Mouse (Mus musculus): Measurements from ENCODE around the gene Nkain4. TPM values are rescaled to one million over a fixed set of nuclear protein-coding genes. Genes with fewer than 3 reads are reported as not detected.

Nkain4 gene
- polyA plus RNA-seq (2012; rRNA removed) = 0.67 and 1.0 TPM in 2 replicates

DNA sequence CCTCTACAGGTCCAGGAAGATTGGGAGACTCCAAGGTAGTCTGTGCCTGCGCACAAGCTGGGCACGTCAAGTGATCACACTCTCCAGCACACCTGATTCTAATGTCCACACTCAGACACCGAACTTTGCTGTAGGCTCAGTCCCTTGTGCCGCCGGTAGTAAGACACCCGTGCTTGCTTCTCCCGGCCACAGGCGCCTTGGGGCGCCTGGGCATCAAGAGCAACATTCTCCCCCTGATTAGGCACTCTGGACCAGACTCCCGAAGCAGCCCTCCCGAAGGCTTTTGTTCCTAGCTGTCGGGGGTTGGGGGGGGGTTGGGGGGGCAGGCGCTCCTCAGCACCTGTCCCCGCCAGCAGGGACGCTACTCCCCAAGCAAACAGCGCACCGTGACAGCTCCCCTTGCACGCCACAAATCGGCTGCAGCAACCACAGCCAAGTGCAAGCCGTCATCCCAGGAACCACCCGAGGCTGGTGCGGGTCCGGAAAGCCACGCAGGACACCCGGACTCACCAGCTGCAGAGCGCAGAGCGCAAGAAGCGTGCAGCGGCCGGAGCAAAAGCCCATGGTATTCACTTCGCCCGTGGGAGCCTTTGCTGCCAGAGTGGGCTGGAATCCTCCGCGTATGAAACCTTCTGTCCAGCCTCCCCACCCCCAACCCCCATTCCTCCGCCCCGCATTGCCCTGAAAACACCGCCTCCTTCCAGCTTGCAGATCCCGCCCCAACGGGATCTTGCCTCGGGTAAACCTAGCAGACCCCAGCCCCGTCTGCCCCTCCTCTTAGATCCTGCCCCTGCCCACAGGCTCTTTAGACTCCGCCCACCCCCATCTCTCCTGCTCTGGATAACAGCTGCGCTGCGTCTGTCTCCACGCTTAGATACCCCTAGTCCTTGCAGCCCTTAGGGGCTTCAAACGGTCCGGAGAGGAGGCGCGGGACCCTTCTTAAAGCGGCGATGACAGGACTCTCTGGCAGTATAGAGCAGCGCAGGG lies at the start of gene Nkain4:
Gene Nkain4 (minus strand): TSS at position 639 of the 987 bp plus-strand sequence.

DNA sequence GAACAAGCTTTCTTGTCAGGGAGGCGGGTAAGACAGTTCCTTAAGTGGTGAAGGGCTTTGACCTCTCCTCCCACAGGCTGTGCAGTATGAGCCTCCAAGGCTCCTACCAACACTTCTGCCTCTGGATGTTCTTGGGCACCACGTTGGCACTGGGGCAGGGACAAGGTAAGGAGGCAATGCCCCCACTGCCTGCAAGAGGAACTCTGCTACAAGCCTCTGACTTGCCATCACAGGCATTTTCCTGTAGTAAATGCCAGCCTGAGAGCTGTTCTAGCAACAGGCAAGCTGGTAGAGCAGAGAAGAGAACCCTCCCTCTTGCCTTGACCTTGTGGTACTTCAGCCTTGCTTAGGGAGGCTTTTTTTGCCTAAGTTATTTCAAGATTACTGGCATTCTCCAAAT lies 31.9 kb upstream of the Nkain4 start, which contains the start of gene Col20a1:
Gene Col20a1 (plus strand): TSS at position 87 of the 400 bp plus-strand sequence.

DNA sequence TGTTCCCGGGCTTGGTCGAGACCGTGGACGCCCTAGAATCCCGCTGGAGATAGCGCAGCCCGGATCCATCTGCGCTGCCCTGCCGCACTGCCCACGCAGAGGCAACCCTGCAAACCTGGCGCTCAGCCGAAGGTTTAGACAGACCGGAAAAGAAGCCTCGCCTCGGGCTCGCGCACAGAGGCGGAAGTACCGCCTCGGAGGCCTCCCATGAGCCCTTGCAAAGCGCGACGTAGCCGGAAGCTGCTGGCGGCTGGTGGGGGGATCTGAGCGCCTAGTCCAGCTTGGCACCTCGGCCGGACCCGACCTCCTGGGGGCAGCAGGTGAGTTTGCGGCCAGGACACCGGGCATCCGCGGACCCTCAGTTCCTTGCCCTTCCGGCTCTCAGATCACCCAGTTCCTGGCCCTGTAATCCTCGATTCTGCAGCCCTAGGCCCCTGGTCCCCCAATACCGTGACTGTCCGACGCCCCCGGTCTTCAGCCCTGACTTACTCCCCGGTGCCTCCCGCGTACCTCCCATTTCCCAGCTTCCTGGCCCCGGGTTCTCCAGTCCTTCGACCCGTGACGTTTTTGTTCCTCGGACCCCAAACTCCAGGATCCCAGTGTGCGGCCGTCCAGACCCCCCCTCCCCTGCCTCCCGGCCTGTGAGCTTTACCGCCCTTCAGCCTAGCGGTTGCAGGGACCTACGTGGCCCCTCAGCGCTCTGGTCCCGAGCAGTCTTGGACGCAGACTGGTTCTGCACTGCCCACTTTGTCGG lies 12.7 kb upstream of the Nkain4 start, which contains the start of gene Arfgap1:
Gene Arfgap1 (plus strand): TSS at position 216 of the 754 bp plus-strand sequence.

GRCm38 (mm10) chr2:180928723-180929122 lies 25.8 kb downstream of the Nkain4 start, which contains the start of gene Birc7:
Gene Birc7, plus strand, starts transcription at chr2:180929023.

DNA sequence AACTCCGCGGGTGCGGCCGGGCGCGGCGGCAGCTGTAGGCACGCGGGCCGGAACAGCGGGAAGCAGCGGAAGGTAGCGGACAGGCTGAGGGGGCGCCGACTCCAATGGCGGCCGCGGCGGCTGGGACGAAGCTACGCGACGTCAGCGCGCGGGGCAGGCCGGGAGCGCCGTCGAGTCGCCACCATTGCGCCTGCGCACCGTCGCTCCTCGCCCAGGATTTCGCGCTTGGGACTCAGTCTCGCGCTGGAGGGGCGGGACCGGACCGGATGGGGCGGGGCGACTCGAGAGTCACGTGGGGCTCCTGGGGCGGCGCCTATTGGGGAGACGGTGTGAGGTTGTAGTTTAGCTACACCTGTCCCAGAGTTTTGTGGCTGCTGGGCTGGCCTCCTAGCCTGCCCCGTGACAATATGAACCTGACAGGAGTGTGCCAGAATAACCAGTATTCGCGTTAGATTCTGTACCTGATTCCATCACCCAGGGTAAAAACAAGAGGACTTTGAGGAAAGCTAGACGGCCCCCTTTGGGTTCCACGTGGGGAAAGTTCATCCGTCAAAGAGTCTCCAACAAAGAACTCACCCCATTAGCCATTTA lies 33.6 kb downstream of the Nkain4 start, which contains the start of gene Ythdf1:
Gene Ythdf1 (minus strand): TSS at position 140 of the 591 bp plus-strand sequence.

Other genes starting within 250 kb of the Nkain4 start
- gene Dido1, start 244.7 kb downstream of the Nkain4 start, polyA plus RNA-seq (2012; rRNA removed) = 12.2 and 13.5 TPM in 2 replicates
- gene Gid8, start 244.6 kb downstream of the Nkain4 start, polyA plus RNA-seq (2012; rRNA removed) = 79.5 and 97.1 TPM in 2 replicates
- gene Slc17a9, start 229.4 kb downstream of the Nkain4 start, polyA plus RNA-seq (2012; rRNA removed) = 6.7 and 7.2 TPM in 2 replicates
- not detected in 2 replicates for gene Bhlhe23, start 177.8 kb downstream of the Nkain4 start, polyA plus RNA-seq (2012; rRNA removed)
- gene Ythdf1, start 33.8 kb downstream of the Nkain4 start, polyA plus RNA-seq (2012; rRNA removed) = 15.9 and 21.3 TPM in 2 replicates
- not detected in 2 replicates for gene Birc7, start 25.7 kb downstream of the Nkain4 start, polyA plus RNA-seq (2012; rRNA removed)
- gene Arfgap1, start 12.5 kb upstream of the Nkain4 start, polyA plus RNA-seq (2012; rRNA removed) = 20.8 TPM in 2 replicates
- gene Col20a1, start 31.8 kb upstream of the Nkain4 start, polyA plus RNA-seq (2012; rRNA removed) = 0.10 TPM in 2 replicates
- 0.53 and 0.70 TPM in 2 replicates for gene Chrna4, start 88.8 kb upstream of the Nkain4 start, polyA plus RNA-seq (2012; rRNA removed)
- gene Kcnq2, start 180.6 kb upstream of the Nkain4 start, polyA plus RNA-seq (2012; rRNA removed) = 0.06 and 0.07 TPM in 2 replicates
- not detected in 2 replicates for gene Eef1a2, start 202.3 kb upstream of the Nkain4 start, polyA plus RNA-seq (2012; rRNA removed)
- gene Ppdpf, start 232.5 kb upstream of the Nkain4 start, polyA plus RNA-seq (2012; rRNA removed) = 38.4 and 42.6 TPM in 2 replicates
- 0.03 and 0.05 TPM in 2 replicates for gene Ptk6, start 248.1 kb upstream of the Nkain4 start, polyA plus RNA-seq (2012; rRNA removed)

All from liver, embryonic 14 days (tissue).